Mouse (Mus musculus): ENCODE results near the gene 2410141K09Rik.
"Not testable (repeated sequence)": the region's sequence is repeated elsewhere in the genome, so short reads cannot be mapped to it uniquely, and the experiment has no call there.

DNA sequence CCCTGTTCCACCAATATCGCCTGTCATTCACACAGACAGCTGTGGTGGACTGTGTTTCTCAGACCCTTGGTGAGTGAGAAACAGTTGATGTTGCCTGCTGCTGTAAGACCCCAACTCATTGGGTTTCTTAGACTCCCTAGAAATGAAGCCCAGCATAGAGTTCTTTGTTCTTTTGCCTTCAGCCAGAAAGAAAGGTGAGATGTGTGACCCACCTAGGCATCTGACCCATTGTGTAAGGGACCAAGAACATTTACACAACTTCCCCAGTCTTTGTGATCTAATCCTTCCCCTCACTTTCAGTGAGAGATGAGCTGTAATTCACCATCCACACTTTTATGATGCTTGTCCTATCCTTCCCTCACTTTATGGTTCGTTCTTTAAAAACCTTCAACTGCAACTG is 26.0 kb downstream of the 2410141K09Rik start:
- TF ChIP-seq CTCF (IDR thresholded peaks at IDR 0.05; ENCODE audit: low read depth, low read length); TAL1 (conservative IDR thresholded peaks at IDR 0.05; ENCODE audit: low read depth, low read length); GATA1 (IDR thresholded peaks at IDR 0.05; ENCODE audit: borderline replicate concordance, low read length); POLR2AphosphoS5 (IDR thresholded peaks at IDR 0.05; ENCODE audit: insufficient replicate concordance, low read depth, low read length): not testable (repeated sequence)

All from G1E (cell line).